Mouse (Mus musculus): ENCODE results near the gene Gon4l. TPM values are rescaled to one million over a fixed set of nuclear protein-coding genes. Genes with fewer than 3 reads are reported as not detected.
"Not testable (repeated sequence)": the region's sequence is repeated elsewhere in the genome, so short reads cannot be mapped to it uniquely, and the experiment has no call there.

Gene Gon4l
- polyA plus RNA-seq, 1 experiment from 2014 or later = 11.7 TPM

- no peak for ATAC-seq (replicated peaks; ENCODE audit: low FRiP score)
- Histone ChIP-seq H3K4me1 (no peaks in the 10 kb centered on the region), H3K27me3 (no peaks in the 10 kb centered on the region), H3K4me2 (no peak overlapping the region), H3K27ac (no peak overlapping the region), H3K4me3 (replicated peaks) (no peak overlapping the region), H3K9ac (no peak overlapping the region), H3K9me3 (replicated peaks) (no peaks in the 10 kb centered on the region), H3K36me3 (peaks cover 92% of the 10 kb centered on the region)
- 93% methylated on average over 3 of the region's 3 CpGs for WGBS
Measured at GRCm38 (mm10) chr3:88862129-88862528, 27.1 kb downstream of the Gon4l start.

- not testable (repeated sequence) for ATAC-seq (replicated peaks; ENCODE audit: low FRiP score); H3K4me2 ChIP-seq; H3K9ac ChIP-seq; H3K4me3 ChIP-seq (replicated peaks); H3K4me1 ChIP-seq; H3K27ac ChIP-seq; H3K27me3 ChIP-seq; H3K9me3 ChIP-seq (replicated peaks)
- peaks cover 46% of the 10 kb centered on the region for H3K36me3 ChIP-seq
- no CpG with 5 or more reads among the region's 3 CpGs for WGBS
Measured at GRCm38 (mm10) chr3:88866735-88867134, 31.7 kb downstream of the Gon4l start.

- H3K9ac ChIP-seq; H3K4me2 ChIP-seq; H3K9me3 ChIP-seq (replicated peaks); H3K27ac ChIP-seq; H3K4me1 ChIP-seq; H3K4me3 ChIP-seq (replicated peaks); ATAC-seq (replicated peaks; ENCODE audit: low FRiP score); H3K27me3 ChIP-seq: not testable (repeated sequence)
- WGBS = no CpG with 5 or more reads among the region's 8 CpGs
- H3K36me3 ChIP-seq = peaks cover 42% of the 10 kb centered on the region
Measured at GRCm38 (mm10) chr3:88867177-88867576, 32.1 kb downstream of the Gon4l start.

- H3K9me3 ChIP-seq (replicated peaks); H3K4me3 ChIP-seq (replicated peaks); H3K4me1 ChIP-seq; H3K4me2 ChIP-seq; H3K9ac ChIP-seq; H3K27me3 ChIP-seq; H3K27ac ChIP-seq; ATAC-seq (replicated peaks; ENCODE audit: low FRiP score): not testable (repeated sequence)
- H3K36me3 ChIP-seq = peaks cover 30% of the 10 kb centered on the region
- 94% methylated on average over 3 of the region's 4 CpGs for WGBS
Measured at GRCm38 (mm10) chr3:88868449-88868848, 33.4 kb downstream of the Gon4l start.

- not testable (repeated sequence) for ATAC-seq (replicated peaks; ENCODE audit: low FRiP score); H3K4me2 ChIP-seq; H3K36me3 ChIP-seq; H3K27me3 ChIP-seq; H3K4me3 ChIP-seq (replicated peaks); H3K4me1 ChIP-seq; H3K27ac ChIP-seq; H3K9me3 ChIP-seq (replicated peaks); H3K9ac ChIP-seq
- WGBS = 92% methylated on average over 4 of the region's 4 CpGs
Measured at GRCm38 (mm10) chr3:88882536-88882935, 47.5 kb downstream of the Gon4l start.

GRCm38 (mm10) chr3:88893011-88893410, 58.0 kb downstream of the Gon4l start:
- not testable (repeated sequence) for H3K9ac ChIP-seq; H3K27me3 ChIP-seq; ATAC-seq (replicated peaks; ENCODE audit: low FRiP score); H3K4me3 ChIP-seq (replicated peaks); H3K27ac ChIP-seq; H3K4me2 ChIP-seq; H3K4me1 ChIP-seq; H3K9me3 ChIP-seq (replicated peaks)
- peaks cover 25% of the 10 kb centered on the region for H3K36me3 ChIP-seq
- 95% methylated on average over 7 of the region's 7 CpGs for WGBS

GRCm38 (mm10) chr3:88904803-88905202, 69.8 kb downstream of the Gon4l start:
- WGBS = 89% methylated on average over 3 of the region's 3 CpGs
- no peak overlapping the region for H3K27ac ChIP-seq
- no peaks in the 10 kb centered on the region for H3K4me1 ChIP-seq
- H3K4me2 ChIP-seq = no peak overlapping the region
- no peak overlapping the region for H3K4me3 ChIP-seq (replicated peaks)
- H3K9ac ChIP-seq = no peak overlapping the region
- ATAC-seq (replicated peaks; ENCODE audit: low FRiP score) = no peak
- H3K36me3 ChIP-seq = peaks cover 93% of the 10 kb centered on the region
- H3K9me3 ChIP-seq (replicated peaks) = no peaks in the 10 kb centered on the region
- H3K27me3 ChIP-seq = no peaks in the 10 kb centered on the region

GRCm38 (mm10) chr3:88905209-88905608, 70.2 kb downstream of the Gon4l start:
- no peak overlapping the region for H3K9ac ChIP-seq
- no peak for ATAC-seq (replicated peaks; ENCODE audit: low FRiP score)
- H3K4me1 ChIP-seq = no peaks in the 10 kb centered on the region
- no peak overlapping the region for H3K4me3 ChIP-seq (replicated peaks)
- no peak overlapping the region for H3K4me2 ChIP-seq
- H3K27ac ChIP-seq = no peak overlapping the region
- H3K27me3 ChIP-seq = no peaks in the 10 kb centered on the region
- WGBS = 85% methylated on average over 6 of the region's 6 CpGs
- H3K9me3 ChIP-seq (replicated peaks) = no peaks in the 10 kb centered on the region
- H3K36me3 ChIP-seq = peaks cover 96% of the 10 kb centered on the region

GRCm38 (mm10) chr3:88905741-88906140, 70.7 kb downstream of the Gon4l start:
- H3K9ac ChIP-seq = no peak overlapping the region
- no peak overlapping the region for H3K4me3 ChIP-seq (replicated peaks)
- 83% methylated on average over 2 of the region's 2 CpGs for WGBS
- H3K27me3 ChIP-seq = no peaks in the 10 kb centered on the region
- H3K27ac ChIP-seq = no peak overlapping the region
- H3K9me3 ChIP-seq (replicated peaks) = no peaks in the 10 kb centered on the region
- H3K4me2 ChIP-seq = no peak overlapping the region
- H3K4me1 ChIP-seq = no peaks in the 10 kb centered on the region
- peaks cover 97% of the 10 kb centered on the region for H3K36me3 ChIP-seq
- ATAC-seq (replicated peaks; ENCODE audit: low FRiP score) = no peak

- 87% methylated on average over 6 of the region's 6 CpGs for WGBS
- no peak overlapping the region for H3K9ac ChIP-seq
- H3K36me3 ChIP-seq = peaks cover 99% of the 10 kb centered on the region
- ATAC-seq (replicated peaks; ENCODE audit: low FRiP score) = no peak
- no peaks in the 10 kb centered on the region for H3K9me3 ChIP-seq (replicated peaks)
- H3K27me3 ChIP-seq = no peaks in the 10 kb centered on the region
- no peak overlapping the region for H3K4me3 ChIP-seq (replicated peaks)
- H3K4me2 ChIP-seq = no peak overlapping the region
- no peaks in the 10 kb centered on the region for H3K4me1 ChIP-seq
- no peak overlapping the region for H3K27ac ChIP-seq
Measured at GRCm38 (mm10) chr3:88906393-88907159, 71.5 kb downstream of the Gon4l start.

- Histone ChIP-seq H3K9ac (no peak overlapping the region), H3K27ac (no peak overlapping the region), H3K27me3 (no peaks in the 10 kb centered on the region), H3K4me2 (peak overlapping the region; percentile 74), H3K36me3 (peaks cover 50% of the 10 kb centered on the region), H3K4me1 (peaks cover 14% of the 10 kb centered on the region), H3K9me3 (replicated peaks) (no peaks in the 10 kb centered on the region), H3K4me3 (replicated peaks) (peak overlapping the region; percentile 80; the same call in 1 of the 2 replicates)
- ATAC-seq (replicated peaks; ENCODE audit: low FRiP score) = no peak
- WGBS = 88% methylated on average over 7 of the region's 7 CpGs
Measured at GRCm38 (mm10) chr3:88912585-88912984, 77.6 kb downstream of the Gon4l start.

GRCm38 (mm10) chr3:88913511-88914383, 78.7 kb downstream of the Gon4l start, which contains the start of gene Msto1:
TSS of gene Msto1 (minus strand) at chr3:88913999.
- under 1% methylated on average over 62 of the region's 62 CpGs for WGBS
- H3K4me2 ChIP-seq = peak within 1 kb of the TSS; percentile 74
- no peaks in the 10 kb centered on the region for H3K9me3 ChIP-seq (replicated peaks)
- peak within 1 kb of the TSS; percentile 75 for H3K9ac ChIP-seq
- peaks cover 38% of the 10 kb centered on the region for H3K36me3 ChIP-seq
- H3K27me3 ChIP-seq = no peaks in the 10 kb centered on the region
- H3K27ac ChIP-seq = peak within 1 kb of the TSS; percentile 93
- peak; percentile 97 for ATAC-seq (replicated peaks; ENCODE audit: low FRiP score)
- peaks cover 18% of the 10 kb centered on the region for H3K4me1 ChIP-seq
- H3K4me3 ChIP-seq (replicated peaks) = peak within 1 kb of the TSS; percentile 80
